Mouse (Mus musculus): ENCODE data around the gene Itfg2. TPM values are rescaled to one million over a fixed set of nuclear protein-coding genes. Genes with fewer than 3 reads are reported as not detected.
"Not testable (repeated sequence)": the region's sequence is repeated elsewhere in the genome, so short reads cannot be mapped to it uniquely, and the experiment has no call there.

Itfg2 gene
- total RNA-seq, 2 experiments from 2014 or later, result 15.3 to 16.3 TPM

DNA sequence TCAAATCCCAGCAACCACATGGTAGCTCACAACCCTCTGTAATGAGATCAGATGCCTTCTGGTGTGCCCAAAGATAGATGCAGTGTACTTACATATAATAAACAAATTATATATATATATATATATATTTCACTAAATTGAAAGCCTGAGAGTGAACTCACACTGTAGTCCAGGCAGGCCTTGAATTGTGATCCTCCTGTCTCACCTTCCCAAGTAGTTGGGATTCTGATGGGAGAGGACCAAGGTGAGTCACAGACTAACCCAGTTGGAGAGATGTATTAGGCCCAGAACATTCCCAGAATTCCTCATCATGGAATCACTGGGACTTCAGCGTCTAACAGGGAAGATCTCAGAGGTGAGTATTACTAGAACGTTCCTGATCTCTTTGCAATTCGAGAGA lies 25.7 kb downstream of the Itfg2 start, which contains the start of gene Nrip2:
Nrip2 (plus strand) TSS at position 301 of the 400 bp plus-strand sequence.
- peak within 1 kb of the TSS; percentile 44 for H3K4me3 ChIP-seq
- peak within 1 kb of the TSS; percentile 70 for H3K27ac ChIP-seq
- DNase-seq, result no peak
- intact Hi-C loops (cut with DNase I), result no loop called here
- no peak for TF ChIP-seq CTCF (IDR thresholded peaks at IDR 0.05)

DNA sequence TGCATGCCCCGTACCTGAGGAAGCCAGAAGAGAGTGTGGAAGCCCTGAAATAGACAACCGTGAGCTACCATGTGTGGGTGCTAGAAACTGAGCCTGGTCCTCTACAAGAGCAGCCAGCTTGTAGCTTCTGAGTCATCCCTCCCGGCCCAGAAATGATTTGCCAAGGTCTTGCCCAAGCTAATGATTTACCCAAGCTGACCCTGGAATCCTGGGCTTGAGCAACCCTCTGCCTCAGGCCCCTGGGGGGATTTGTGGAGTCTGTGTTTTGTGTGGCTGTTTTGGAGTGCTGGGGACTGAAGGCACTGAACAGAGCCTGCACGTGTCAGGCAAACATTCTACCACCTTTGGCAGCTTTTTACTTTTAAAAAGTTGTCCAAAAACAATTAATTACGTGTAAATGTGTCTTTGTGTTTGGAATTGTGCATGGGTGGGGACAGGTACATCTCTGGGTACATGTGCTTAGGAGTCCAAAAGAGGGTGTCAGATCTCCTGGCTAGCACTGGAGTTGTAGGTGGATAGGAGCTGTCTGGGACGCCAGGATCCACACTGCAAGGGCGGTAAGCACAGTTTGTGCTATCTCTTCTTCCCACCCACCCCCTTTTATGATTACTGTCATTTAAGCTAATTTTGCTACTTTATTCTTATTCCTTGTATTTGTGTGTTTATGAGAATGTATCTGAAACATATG lies 27.0 kb downstream of the Itfg2 start:
- intact Hi-C loops (cut with DNase I), result no loop called here
- no peak for DNase-seq
- no peak for TF ChIP-seq CTCF (IDR thresholded peaks at IDR 0.05)
- no peak overlapping the region for H3K27ac ChIP-seq
- no peak overlapping the region for H3K4me3 ChIP-seq

- no peak for DNase-seq
- Histone ChIP-seq H3K4me3 (no peak overlapping the region), H3K27ac (no peak overlapping the region)
- intact Hi-C loops (cut with DNase I), result no loop called here
- TF ChIP-seq CTCF (IDR thresholded peaks at IDR 0.05), result no peak
Observed at GRCm38 (mm10) chr6:128390683-128391082, 34.0 kb downstream of the Itfg2 start.

- H3K4me3 ChIP-seq, result no peak overlapping the region
- no peak overlapping the region for H3K27ac ChIP-seq
- DNase-seq, result no peak
- intact Hi-C loops (cut with DNase I), result no loop called here
- no peak for TF ChIP-seq CTCF (IDR thresholded peaks at IDR 0.05)
Observed at GRCm38 (mm10) chr6:128389185-128389584, 35.5 kb downstream of the Itfg2 start.

- TF ChIP-seq CTCF (IDR thresholded peaks at IDR 0.05), result no peak
Observed at GRCm38 (mm10) chr6:128385026-128385425, 39.7 kb downstream of the Itfg2 start.

DNA sequence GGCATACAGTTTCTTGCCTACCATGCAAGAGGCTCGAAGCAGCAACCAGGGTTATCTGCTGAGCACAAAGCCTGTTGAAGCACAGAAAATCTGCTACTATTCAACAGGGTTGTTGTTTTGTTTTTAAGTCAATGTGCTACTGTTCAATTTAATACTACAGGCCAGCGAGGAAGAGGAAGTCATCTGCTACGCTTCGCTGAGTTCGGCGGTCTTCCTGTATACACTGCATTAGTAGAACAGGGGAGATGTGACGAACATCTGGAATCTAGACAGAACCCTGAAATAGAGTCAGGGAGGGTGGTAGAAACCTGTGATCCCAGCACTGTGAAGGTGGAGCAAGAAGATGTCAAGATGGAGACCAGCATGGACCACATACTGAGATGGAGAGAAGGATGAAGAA lies 41.0 kb downstream of the Itfg2 start:
- no peak for TF ChIP-seq CTCF (IDR thresholded peaks at IDR 0.05)
- intact Hi-C loops (cut with DNase I), result no loop called here
- H3K27ac ChIP-seq, result no peak overlapping the region

More at GRCm38 (mm10) chr6:128385026-128385425, 39.7 kb downstream of the Itfg2 start:
- intact Hi-C loops (cut with DNase I), result no loop called here
- H3K27ac ChIP-seq, result no peak overlapping the region
- H3K4me3 ChIP-seq, result no peak overlapping the region
- no peak for DNase-seq

DNA sequence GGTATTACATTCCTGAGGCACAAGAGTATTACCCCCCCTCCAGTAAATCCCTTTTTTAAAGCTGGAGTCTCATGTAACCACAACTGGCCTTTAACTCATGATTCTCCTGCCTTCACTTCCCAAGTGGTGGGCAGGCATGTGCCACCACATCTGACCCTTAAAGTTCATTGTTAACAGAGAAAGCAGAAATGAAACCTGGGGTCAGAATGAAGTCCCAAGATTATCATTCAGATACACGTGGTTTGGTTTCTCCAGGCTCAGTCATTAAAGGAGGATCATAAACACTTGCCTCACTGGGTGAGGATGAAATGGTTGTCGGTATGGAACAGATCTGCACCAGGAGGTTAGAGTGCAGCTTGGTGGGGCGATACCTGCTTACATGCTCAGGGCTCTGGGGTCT lies 43.5 kb downstream of the Itfg2 start:
- intact Hi-C loops (cut with DNase I), result loop anchor here (2.0 kb wide), 1 partner anchor 30 kb away; no protein-coding TSS in a partner anchor
- Histone ChIP-seq H3K4me3 (no peak overlapping the region), H3K27ac (no peak overlapping the region)
- TF ChIP-seq CTCF (IDR thresholded peaks at IDR 0.05), result no peak
- DNase-seq, result no peak

More for the DNA sequence above, 41.0 kb downstream of the Itfg2 start:
- DNase-seq, result no peak
- H3K4me3 ChIP-seq, result no peak overlapping the region

DNA sequence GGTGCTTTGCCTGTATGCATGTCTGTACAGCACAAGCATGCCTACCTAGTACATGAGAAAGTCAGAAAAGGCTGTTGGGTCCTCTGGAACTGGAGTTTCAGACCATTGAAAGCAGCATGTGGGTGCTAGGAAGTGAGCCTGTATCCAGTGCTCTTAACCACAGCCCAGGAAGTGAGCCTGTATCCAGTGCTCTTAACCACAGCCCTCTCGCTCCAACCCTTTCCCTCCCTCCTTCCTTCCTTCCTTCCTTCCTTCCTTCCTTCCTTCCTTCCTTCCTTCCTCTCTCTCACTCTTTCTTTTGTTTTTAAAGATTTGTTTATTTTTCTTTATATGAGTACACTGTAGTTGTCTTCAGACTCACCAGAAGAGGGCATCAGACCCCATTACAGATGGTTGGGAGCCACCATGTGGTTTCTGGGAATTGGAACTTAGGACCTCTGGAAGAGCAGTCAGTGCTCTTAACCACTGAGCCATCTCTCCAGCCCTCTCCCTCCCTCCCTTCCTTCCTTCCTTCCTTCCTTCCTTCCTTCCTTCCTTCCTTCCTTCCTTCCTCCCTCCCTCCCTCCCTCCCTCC lies 44.0 kb downstream of the Itfg2 start:
- TF ChIP-seq CTCF (IDR thresholded peaks at IDR 0.05), result peak; percentile 41
- intact Hi-C loops (cut with DNase I), result loop anchor here (2.0 kb wide), 1 partner anchor 30 kb away; no protein-coding TSS in a partner anchor

GRCm38 (mm10) chr6:128379636-128380035 lies 45.1 kb downstream of the Itfg2 start:
- TF ChIP-seq CTCF (IDR thresholded peaks at IDR 0.05), result no peak
- Histone ChIP-seq H3K27ac (no peak overlapping the region), H3K4me3 (no peak overlapping the region)
- intact Hi-C loops (cut with DNase I), result loop anchor here (2.0 kb wide), 1 partner anchor 31 kb away; no protein-coding TSS in a partner anchor
- DNase-seq, result no peak

More for the DNA sequence above, 44.0 kb downstream of the Itfg2 start:
- not testable (repeated sequence) for H3K27ac ChIP-seq, DNase-seq, H3K4me3 ChIP-seq

DNA sequence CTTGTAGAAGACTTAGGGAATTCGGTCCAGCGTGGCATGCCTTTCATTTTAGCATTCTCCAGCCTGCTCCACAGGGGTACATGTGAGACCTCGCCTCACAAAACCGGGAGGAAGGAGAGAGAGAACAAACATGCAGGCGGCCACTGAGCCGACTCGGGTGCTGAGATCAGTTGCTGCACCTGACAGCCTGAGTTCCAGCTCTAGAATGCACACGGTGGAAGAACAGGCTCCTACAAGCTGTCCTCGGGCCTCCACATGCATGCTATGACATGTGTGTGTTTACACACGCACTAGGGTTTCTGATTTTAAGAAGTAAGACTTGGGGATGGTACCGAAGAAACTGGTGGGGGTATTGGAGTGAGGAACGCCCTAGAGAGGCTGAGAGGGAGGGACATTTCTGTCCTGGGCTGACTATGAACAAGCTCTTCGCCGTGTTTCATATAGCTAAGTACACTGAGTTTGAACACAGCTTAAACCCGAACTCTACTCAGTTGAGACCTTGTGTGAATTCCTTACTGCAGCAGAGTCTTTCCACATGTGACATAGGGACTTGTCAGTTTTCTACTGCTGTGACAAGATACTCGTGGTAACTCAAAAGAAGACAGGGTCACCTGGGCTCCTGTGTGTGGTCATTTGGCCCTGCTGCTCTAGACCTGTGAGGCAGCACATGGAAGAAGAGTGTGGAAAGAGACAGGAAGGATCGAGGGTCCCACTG lies 48.2 kb downstream of the Itfg2 start:
- DNase-seq, result no peak
- intact Hi-C loops (cut with DNase I), result no loop called here
- H3K27ac ChIP-seq, result no peak overlapping the region
- H3K4me3 ChIP-seq, result no peak overlapping the region
- no peak for TF ChIP-seq CTCF (IDR thresholded peaks at IDR 0.05)

- intact Hi-C loops (cut with DNase I), result no loop called here
- peak within 1 kb of the TSS; percentile 44 for H3K27ac ChIP-seq
- TF ChIP-seq CTCF (IDR thresholded peaks at IDR 0.05), result no peak
- no peak within 1 kb of the TSS for H3K4me3 ChIP-seq
- peak; percentile 59 for DNase-seq
Observed at GRCm38 (mm10) chr6:128375192-128375591, 49.5 kb downstream of the Itfg2 start, which contains the start of the genes Tex52 and Gm44596. Gene Tex52 (plus strand): TSS chr6:128375456. Gene Gm44596 (plus strand): TSS chr6:128375503.

GRCm38 (mm10) chr6:128370040-128370439 lies 54.7 kb downstream of the Itfg2 start:
- no peak overlapping the region for H3K27ac ChIP-seq
- DNase-seq, result no peak
- H3K4me3 ChIP-seq, result no peak overlapping the region
- no peak for TF ChIP-seq CTCF (IDR thresholded peaks at IDR 0.05)
- intact Hi-C loops (cut with DNase I), result no loop called here

DNA sequence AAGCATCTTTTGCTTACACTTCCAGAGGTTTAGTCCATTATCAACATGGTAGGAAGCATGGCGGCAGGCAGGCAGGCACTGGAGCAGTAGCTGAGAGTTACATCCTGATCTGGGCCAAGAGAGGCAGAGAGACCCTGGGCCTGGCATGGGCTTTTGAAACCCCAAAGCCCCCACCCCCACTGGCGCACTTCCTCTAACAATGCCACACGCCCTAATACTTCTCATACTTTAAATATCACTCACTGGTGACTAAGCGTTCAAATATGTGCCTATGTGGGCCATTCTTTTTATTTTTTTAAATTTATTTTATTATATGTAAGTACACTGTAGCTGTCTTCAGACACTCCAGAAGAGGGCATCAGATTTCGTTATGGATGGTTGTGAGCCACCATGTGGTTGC lies 58.3 kb downstream of the Itfg2 start:
- TF ChIP-seq CTCF (IDR thresholded peaks at IDR 0.05), result no peak
- no peak overlapping the region for H3K27ac ChIP-seq
- intact Hi-C loops (cut with DNase I), result no loop called here
- DNase-seq, result no peak
- no peak overlapping the region for H3K4me3 ChIP-seq
